Mouse (Mus musculus): ENCODE data around the gene Gm49369.
"Not testable (repeated sequence)": the region's sequence is repeated elsewhere in the genome, so short reads cannot be mapped to it uniquely, and the experiment has no call there.

GRCm38 (mm10) chr7:142405134-142405533, 22.7 kb upstream of the Gm49369 start:
- not testable (repeated sequence) for TF ChIP-seq CTCF (IDR thresholded peaks at IDR 0.05; ENCODE audit: extremely low read depth, insufficient read length, insufficient replicate concordance, low read depth, low read length); POLR2A (IDR thresholded peaks at IDR 0.05; ENCODE audit: low read depth, low read length)
